Mouse (Mus musculus) brain, embryonic 18.5 days (tissue): ENCODE data around the gene Zfp523.

Experiments used
- DNase-seq: peaks from one replicate; pipeline ENCODE4 v3.0.0-alpha.2; 2012; ENCODE audit warnings: low read depth, low spot score

Zfp523 gene

DNA sequence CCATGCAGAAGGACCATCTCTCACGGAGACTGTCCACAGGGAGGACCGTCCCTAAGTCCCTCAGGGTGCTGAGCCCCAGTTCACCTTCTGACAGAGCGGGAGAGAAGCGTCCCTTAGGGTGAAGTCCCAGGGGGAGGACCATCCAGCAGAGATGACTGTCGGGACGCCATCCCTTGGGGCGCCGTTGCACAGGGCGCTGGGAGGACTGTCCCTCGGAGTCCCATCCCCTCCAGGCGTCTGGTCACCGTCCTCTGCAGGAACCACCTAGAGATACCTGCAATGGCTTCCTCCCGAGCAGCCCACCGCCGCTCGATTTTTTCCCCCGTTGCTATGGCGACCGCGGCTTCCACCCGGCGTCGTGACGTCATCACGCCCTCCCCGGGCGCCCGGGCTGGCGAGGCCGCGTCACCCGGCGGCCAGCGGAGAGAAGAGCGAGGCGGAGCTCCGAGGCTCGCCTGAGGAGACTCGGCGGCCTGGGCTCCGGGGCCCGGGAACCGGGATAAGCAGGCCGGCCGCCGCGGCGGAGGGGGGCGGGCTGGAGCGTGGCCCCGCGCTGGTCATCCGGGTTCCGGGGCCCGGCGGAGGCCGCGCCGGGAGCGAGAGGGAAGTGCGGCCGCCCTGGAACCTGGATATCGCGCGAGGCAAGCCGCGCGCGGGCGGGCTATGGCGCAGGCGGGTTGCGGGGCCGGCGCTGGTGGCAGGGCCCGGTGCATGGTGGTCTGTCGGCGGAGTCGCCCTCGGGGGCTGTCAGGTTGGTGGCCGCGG, at the start of gene Zfp523:
Gene Zfp523 (plus strand): TSS at position 355 of the 765 bp plus-strand sequence.
- peak; percentile 72 for DNase-seq

DNA sequence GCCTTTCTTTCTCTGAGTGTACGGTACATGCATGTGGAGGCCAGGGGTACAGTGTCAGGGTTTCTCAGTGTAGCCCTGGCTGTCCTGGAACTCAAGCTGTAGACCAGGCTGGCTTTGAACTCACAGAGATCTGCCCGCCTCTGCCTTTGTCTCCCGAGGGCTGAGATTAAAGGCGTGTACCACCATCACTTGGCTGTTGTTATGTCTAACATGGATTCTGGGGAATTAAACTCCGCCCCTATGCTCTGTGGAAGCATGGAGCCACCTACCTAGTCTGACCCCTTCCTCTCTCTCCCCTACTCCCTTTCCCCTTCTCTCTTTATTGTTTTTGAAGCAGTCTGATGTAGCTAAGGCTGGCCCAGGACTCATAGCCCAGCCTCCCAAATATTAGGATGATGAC, 47.1 kb upstream of the Zfp523 start:
- no peak for DNase-seq

DNA sequence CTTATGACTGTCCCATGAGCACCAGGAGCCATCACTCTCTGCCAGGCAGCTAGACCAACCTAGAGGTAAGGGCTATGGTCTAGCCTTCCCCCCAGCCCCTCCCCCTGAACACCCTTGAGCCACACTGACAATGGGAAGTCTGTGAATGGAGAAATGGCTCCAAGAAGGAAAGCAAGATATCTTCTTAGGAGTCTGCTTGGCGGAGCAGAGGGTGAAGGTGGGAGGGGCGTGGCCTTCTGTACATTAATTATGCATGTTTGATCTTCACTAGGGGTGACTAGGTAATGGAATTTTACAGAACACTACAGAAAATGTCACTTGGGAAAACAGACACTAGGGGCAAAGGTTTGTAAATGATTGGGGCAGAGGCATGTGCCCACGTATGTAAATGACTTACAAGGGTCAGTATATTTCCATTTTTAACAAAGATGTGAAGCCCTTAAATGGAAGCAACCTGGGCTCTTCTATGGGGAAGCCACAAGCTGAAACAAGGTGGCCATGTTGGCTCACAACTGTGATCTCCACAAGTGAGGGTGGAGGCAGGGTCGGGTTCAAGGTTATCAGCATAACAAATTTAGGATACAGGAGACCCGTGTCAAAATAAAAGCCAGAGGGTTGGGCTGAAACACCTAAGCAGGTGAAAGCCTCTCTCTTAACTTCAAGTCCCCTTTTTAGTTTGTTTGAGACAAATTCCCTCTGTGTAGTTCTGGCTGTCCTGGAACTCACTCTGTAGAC, 46.4 kb upstream of the Zfp523 start:
- no peak for DNase-seq

DNA sequence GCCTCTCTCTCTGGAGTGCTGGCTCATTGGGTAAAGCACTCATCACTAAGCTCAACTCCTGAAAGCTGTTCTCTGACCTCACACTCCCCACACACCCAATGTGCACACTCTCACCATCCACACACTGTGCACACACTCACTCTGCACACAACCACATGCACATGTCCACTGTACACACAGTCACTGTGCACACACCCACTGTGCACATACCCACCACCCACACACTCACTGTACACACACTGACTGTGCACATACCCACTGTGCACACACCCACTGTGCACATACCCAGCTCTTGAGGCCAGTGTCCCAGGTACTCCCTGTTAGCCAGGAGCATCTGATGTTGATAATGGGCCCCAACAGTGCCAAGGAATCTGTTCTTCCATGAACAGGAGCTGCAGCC, 45.8 kb upstream of the Zfp523 start:
- no peak for DNase-seq

DNA sequence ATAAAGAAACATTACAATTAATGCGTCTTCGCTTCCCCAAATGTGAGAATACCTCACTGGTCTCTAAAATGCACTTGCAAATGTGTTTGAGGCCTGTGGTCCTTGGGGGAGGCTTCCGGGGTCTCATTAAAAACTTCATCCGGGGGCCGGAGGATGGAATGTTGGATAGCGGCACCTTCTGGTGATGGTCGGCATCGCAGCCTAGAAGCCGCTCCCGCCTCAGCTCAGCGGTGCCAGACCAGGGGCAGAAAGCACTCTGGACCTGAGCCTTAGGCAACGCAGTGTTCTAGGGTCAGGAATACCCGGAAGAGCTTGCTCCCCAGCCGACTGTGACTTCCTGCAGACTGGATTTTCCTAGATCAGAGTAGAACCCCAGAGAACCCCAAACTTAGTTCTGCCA, 43.7 kb upstream of the Zfp523 start:
- DNase-seq = no peak

DNA sequence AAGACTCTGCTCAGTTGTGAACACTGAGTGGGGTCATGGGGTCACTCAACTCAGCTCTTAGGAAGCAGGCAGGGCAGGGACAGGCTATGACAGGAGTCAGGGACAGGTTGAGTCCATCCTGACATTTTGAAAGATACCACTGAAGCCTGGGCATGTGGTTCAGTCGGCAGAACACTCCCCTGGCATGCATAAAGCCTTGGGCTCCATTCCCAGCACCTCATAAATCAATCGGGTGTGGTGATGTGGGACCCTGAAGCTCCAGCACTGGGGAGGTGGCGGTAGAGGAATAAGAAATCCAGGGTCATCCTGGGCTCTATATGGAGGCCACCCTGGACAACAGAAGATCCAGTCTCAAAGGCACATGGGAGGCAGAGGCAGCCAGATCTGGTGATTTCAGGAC, 41.4 kb upstream of the Zfp523 start:
- no peak for DNase-seq

DNA sequence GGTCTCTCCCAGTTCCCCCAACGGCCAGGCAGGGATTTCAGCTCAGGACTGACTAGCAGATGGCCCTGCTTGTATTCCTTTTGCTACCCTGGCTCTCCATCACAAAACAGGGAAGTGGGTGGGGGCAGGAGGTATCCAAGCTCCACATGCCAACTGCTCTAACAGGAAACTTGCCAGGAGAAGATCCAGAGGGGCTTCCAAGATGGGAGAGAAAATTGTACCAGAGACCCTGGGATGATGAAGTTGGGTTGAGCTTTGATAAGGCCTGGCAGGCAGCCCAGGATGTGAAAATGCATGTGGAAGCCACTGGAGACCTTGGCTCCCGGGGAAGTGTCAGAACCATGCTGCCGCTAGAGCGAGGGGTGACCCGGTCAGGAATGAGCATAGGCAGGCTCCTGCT, 40.7 kb upstream of the Zfp523 start:
- no peak for DNase-seq

DNA sequence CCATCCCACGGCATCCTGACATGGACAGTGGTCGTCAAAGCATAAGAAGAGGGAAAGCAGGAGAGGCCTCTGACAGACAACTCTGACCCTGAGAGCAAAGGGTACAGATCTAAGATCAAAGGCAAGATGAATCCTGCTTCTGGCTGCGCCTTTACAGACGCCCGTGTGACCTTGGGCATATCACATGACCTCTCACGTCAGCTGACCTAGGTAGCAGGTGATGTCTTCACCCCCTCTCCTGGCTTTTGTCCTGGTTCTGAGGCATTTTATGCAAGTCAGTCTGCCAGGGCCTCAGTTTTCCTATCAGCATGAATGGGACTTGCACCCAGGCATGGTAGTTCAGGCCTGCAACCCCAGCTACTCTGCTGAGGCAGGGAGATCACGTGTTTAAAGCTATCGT, 38.9 kb upstream of the Zfp523 start:
- DNase-seq = no peak

DNA sequence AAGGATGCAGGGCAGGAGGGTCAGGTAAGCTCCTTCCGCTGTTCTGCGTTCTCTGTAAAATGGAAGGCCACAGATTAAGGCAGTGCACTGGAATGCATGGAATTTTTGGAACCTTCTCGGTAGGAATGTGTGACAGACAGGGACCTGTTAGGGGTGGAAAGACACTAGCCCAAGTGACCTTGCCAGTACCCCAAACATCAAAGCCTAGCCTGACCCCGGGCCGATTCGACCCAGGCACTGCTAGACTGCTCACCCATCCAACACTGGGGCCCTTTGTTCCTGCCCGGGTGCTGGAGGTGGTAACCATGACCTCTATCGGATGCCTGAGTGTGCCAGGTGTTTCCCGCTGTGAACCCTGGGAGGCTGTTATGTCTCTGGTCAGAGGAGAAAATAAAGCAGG, 38.2 kb upstream of the Zfp523 start:
- no peak for DNase-seq

DNA sequence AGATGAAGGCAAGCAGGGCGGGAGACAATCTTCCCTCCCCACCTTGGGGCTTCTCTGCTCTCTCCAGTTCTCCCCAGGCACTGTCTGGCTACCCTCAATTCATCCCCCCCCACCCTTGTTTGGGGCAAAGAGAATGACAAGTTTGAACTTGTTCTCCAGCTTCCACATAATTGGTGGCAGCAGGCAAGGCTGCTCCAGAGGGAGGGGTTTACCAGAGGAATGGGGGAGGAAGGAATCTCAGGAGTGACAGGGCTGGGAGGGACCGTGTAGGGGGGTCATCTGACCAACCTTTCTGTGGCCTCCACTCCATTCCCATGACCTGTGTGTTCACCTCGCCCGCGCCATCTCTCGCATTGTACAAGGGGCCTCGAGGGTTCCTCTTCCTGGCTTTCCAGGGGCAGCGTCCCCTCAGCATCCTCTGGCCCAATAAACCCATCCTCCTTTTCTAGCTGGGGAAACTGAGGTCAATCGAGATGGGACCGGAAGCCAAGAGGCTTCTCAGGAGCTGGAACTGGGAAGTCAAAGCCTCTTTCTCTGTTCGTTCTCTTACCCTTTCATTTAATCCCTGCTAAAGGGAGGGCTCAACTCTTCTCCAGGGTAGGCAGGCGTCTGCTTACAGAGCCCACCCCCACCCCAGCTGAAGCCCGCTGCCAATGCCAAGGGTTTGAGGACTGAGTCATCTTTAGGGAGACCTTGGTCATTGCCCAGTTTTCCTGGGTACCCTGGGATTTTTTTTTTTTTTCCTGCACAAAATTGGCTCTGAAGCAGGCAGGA, 36.3 kb upstream of the Zfp523 start:
- DNase-seq = no peak

DNA sequence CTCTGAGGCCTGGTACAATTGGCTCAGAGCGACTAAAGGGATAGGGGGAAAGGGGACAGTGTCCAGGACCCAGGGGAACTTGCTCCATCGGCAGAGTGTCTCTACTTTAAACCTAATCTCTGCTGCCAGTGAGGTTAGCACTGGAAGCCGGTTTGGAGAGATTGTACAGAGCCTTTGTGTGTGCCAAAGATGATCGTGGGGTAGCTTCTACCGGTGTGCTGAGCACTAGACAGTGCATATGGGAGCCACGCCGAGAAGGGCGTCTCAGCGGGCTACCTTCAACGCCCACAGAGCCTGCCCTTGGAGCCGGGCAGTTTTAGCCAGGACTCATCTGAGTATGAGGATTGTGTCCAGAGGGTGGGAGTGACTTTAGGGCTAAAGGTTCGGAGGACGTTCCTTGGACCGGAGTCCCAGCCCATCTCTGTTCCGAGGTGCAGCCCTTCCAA, 35.7 kb upstream of the Zfp523 start:
- no peak for DNase-seq

DNA sequence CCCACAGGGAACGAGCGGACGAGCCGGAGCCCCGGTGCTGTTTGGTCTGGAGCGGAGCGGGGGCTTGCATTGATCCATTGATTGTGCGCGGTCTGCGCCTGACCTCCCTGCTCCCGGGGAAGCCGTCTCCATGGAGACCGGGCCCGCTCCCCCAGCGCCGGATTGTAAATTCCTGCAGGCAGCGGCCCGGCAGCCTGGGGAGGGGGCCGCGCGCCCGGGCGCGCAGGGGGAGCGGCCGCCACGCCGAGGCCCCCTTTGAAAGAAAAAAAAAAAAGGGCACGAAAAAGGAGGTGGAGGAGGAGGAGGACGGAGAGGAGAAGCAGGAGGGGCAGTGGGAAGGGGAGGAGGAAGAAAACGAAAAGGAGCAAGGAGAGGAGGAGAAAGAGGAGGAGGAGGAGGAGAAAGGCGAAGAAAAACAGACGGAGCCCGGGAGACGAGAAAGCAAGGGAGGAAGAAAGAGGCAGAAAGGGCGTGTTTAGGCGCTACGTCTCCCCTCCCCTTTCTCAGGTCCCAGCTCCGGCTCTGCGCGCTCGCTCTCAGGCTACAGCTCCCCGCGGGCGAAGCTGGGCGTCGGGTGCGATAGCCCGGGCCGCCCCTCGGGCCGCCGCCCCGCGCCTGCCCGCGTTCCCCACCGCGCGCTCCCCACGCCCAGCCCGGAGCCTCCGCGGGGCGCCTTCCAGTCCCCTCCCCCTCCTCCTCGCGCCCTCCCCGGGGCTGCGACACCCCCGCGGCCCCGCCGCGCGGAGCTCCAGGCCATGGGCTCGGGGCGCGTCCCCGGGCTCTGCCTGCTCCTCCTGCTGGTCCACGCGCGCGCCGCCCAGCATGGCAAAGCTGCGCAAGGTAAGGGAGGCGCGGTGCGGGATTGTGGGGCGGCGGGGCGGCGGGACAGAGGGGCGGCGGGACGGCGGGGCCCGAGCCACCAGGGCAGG, 34.9 kb upstream of the Zfp523 start, which contains the start of gene Scube3:
Gene Scube3 (plus strand): TSS at position 371 of the 929 bp plus-strand sequence.
- DNase-seq = no peak

DNA sequence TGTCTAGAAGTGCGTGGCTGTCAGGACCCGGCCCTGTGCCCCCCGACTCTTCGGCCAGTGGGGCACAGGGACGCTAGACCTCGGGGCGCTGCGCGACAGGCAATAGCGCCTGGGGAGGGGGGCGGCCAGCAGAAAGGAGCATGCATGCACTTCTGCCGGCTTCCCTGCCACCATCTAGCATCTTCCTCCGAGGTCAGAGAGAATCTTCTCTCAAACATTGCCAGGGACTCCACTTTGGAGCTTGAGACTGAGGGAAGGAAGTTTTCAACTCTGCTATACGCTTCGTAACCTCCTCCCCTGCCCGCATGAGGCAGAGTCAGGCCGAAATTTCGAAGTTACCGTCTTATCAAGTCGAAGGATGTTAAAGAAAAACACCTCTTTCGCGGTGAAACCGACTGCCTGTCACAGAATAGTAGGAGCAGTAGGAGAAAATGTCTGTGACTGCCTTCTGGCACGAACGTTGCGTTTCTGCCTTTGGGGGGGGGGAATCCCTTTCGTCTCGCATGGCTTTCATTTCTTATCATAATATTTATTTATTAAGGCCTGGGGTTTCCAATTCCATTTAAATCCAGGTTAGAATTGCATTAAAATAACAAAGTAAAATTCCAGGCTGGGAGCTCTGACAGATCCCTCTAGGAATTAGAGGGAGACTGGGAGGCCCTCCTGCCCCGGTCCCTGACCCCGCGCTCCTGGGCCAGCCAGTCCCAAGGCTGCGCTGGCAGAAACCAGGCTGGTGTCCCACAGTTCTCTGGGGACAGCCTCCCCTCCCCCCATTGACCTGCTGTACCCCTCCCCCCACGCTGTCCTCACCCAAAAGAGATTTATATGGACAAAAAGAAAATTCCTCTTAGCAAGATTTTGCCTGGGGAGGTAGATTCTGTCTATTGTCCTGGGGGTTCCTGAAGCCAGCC, 34.0 kb upstream of the Zfp523 start:
- no peak for DNase-seq

DNA sequence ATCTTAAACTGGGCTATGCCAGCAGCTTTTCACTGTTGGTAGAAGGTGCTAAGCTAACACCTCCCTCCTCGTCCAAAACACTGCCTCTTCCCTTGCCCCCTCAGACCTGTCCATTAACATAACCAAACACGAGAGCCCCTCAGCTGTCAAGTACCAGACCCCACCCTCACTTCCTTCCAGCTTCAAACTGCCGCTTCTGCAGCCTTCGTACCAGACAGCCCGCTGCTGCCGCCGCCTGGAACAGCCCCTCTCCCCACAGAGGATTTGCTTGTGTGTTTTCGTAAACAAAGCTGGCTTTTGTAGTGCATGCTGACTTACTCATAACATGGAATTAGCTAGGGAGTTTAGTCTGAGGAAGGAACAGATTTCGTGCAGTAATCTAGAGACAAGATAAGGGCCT, 33.2 kb upstream of the Zfp523 start:
- no peak for DNase-seq

DNA sequence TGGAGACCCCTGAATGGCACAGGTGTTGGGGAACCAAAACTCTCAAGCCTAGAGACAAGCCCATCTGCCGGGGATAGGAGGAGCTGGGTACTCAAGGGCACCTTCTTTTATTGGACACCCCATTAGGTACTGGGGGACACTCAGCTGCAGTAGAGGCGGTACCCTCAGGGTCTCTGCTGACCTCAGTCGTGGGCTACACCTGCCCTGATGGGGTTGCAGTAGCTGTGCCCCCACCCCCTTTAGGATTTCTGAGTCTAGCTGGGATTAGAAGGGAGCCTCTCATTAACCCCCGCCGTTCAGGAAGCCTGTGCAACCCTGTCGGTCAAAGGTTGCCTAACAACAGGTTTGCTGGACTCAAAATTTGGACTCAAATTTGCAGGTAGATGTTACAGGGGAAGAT, 32.7 kb upstream of the Zfp523 start:
- DNase-seq = no peak

DNA sequence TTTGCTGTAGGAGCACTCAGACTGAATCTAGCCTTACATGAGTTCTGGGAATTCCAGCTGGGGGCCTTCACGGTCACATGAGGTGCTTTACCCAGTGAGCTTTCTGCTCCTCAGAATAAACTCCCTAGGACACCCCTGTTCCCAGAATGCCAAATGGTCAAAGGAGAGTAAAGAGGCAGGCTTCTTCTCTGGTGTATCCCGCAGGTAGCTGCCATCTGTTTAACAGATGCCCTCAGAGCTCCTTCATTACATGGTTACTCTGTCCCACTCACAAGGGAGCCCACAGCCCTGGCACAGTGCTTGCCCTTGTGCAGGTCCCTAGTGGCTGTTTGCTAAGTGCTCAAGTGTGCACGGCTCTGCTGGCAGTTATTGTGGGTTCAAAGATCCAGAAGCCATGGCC, 28.6 kb upstream of the Zfp523 start:
- no peak for DNase-seq

DNA sequence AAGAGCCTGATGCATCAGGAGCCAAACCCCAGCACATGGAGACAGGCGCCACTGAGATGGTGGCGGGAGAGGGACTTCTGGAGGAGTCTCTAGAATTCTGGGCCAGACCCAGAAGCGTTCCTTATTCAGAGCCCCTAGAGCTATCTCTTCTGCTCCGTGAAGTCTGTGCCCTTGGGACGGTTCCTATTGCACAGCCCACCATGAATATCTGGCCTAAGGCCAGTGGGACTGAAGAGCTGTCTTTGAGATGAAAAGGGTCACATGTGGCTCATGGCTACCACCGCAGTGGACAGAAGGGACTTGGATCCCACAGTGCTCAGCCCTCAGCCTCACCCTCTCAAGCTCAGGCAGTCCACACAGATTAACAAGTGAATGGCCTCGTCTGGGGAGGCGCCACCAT, 27.2 kb upstream of the Zfp523 start:
- no peak for DNase-seq

DNA sequence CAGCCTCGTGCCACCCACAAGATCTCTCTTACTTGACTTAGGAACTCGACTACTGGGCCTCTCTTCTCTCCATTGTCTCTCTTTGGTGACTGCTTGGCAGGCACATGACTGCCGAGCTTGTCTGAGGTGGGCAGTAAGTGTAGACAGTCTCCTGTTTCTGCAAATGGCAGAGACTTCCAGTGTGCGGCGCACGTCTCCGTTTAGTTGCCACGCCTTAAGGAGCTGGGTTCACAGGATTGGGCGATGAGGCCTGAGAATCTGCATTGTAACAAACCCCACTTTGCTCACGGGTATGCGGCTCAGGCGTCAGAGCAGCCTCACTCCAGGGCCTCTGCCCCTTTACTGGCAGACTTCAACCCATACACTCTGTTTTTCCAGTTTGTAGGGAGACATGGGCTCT, 26.5 kb upstream of the Zfp523 start:
- no peak for DNase-seq

DNA sequence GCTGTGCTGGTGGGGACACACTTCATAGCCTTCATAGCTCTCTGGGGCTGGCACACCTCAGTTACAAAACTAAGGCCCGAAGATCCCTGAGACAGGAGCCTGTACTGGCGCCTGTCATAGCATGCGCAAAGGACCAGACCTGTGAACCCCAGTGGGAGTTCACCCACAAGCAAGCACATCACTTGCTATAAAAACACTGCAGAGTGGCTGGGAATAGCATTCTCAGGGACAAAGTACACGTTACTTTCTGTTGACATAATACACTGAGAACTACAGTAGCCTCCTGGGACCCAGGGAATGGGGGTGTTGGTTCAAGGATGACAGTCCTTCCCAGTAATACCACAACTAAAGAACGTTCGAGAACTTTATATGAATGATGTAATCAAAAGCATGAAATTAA, 23.8 kb upstream of the Zfp523 start:
- DNase-seq = no peak

DNA sequence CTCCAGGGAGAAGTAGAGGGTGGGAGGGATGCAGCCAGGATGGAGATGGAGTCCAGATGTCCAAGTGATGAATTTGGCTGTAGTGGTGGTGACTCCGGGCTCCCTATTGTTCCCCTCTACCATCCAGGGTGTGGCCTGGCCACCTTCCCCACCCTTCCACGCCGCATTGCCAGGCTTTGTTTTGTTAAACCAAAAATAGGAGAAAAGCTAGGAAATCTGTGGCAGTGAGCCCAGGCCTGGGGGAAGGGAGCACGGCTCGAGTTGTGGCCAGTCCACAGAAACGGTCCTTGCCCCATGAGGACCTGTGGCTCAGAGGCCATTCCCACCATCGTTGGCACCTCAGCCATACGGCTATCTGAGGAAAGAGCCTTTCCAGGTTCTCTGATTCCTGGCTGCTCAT, 22.0 kb upstream of the Zfp523 start:
- no peak for DNase-seq
